Mouse (Mus musculus) stomach, postnatal 0 days (tissue): Measurements from ENCODE around the gene Hsd3b6. TPM values are rescaled to one million over a fixed set of nuclear protein-coding genes. Genes with fewer than 3 reads are reported as not detected.
"Not testable (repeated sequence)": the region's sequence is repeated elsewhere in the genome, so short reads cannot be mapped to it uniquely, and the experiment has no call there.

Experiments
- ATAC-seq: fragments of 200-750 bp; cut with Nextera tagmentation; 2 replicates; pipeline ENCODE4 v1.8.0; 2017; ENCODE audit not compliant: low FRiP score, low TSS enrichment
- DNase-seq: peaks from one replicate; pipeline ENCODE4 v3.0.0-alpha.2; 2016; ENCODE audit warnings: low spot score
- H3K27ac ChIP-seq: fragments of 300-500 bp; sonication (generic); replicated peaks from 2 replicates; pipeline ENCODE4 v1.5.1; 2014; ENCODE audit warnings: mild to moderate bottlenecking, control low read depth
- H3K27me3 ChIP-seq: fragments of 300-500 bp; sonication (generic); 2 replicates; pipeline ENCODE4 v1.6.1; 2014; ENCODE audit warnings: low read length; ENCODE audit not compliant: control insufficient read depth, insufficient read depth
- H3K36me3 ChIP-seq: fragments of 300-500 bp; sonication (generic); 2 replicates; pipeline ENCODE4 v1.6.1; 2014; ENCODE audit warnings: low read length, mixed read lengths; ENCODE audit not compliant: control insufficient read depth, insufficient read depth
- H3K4me1 ChIP-seq: fragments of 300-500 bp; sonication (generic); replicated peaks from 2 replicates; pipeline ENCODE4 v1.6.1; 2014; ENCODE audit warnings: antibody characterized with exemption; ENCODE audit not compliant: control insufficient read depth, insufficient read depth
- H3K4me2 ChIP-seq: fragments of 300-500 bp; sonication (generic); replicated peaks from 2 replicates; pipeline ENCODE4 v1.6.1; 2014; ENCODE audit warnings: low read depth, mild to moderate bottlenecking, control low read depth, moderate library complexity
- H3K4me3 ChIP-seq: fragments of 300-500 bp; sonication (generic); 2 replicates; pipeline ENCODE4 v1.5.1; 2014; ENCODE audit warnings: low read depth, low read length, control low read depth
- H3K9ac ChIP-seq: fragments of 300-500 bp; sonication (generic); 2 replicates; pipeline ENCODE4 v1.6.1; 2014; ENCODE audit warnings: mild to moderate bottlenecking, low read length, control low read depth, mixed read lengths
- H3K9me3 ChIP-seq: fragments of 300-500 bp; sonication (generic); 2 replicates; pipeline ENCODE4 v1.6.1; 2016; ENCODE audit warnings: low read length; ENCODE audit not compliant: control insufficient read depth
- CTCF ChIP-seq: IDR thresholded peaks from 2 replicates; pipeline ENCODE4 v1.5.1; 2016; ENCODE audit warnings: antibody characterized with exemption, low read depth, mild to moderate bottlenecking, moderate library complexity
- EP300 ChIP-seq: optimal IDR thresholded peaks from 2 replicates; pipeline ENCODE3; 2016; ENCODE audit warnings: antibody characterized with exemption
- WGBS: fragments of 180-500 bp; shearing (Covaris S2); extraction: QIAGEN DNeasy Blood & Tissue Kit; methylation state at CpG from one replicate; pipeline ENCODE4 v1.1.7; 2014; 5-methylcytosine and 5-hydroxymethylcytosine counted together
- polyA plus RNA-seq: library from polyadenylated mRNA; unstranded; fragments of >200 nt; fragmentation: Nextera tagmentation; extraction: Ambion mirVana; gene quantifications from 2 replicates; pipeline ENCODE4 v1.2.1, GENCODE M21; 2015

The Hsd3b6 gene
- polyA plus RNA-seq, 1 experiment from 2014 or later = not detected

DNA sequence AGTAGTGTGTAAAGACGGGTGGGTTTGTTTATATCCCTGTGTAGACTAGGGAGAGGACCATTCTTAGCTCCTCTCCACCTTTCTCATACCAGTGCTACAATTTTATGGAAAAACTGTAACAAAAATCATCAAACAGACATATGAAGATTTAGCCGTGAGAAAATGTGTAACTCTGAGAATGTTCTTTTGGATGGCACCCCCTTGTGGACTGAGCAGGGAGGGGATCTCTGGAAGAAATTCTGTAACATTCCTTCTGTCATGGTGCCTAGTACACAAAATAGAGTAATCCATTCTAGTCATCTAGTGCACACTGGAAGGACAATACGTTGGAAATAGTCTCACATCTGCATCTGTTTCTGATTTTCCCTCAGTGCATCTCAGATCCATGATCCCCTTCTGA is 9.2 kb downstream of the Hsd3b6 start:
- not testable (repeated sequence) for DNase-seq, H3K27me3 ChIP-seq, H3K9me3 ChIP-seq, H3K4me1 ChIP-seq, ATAC-seq, H3K36me3 ChIP-seq, H3K27ac ChIP-seq, H3K9ac ChIP-seq, H3K4me3 ChIP-seq, H3K4me2 ChIP-seq
- 54% methylated on average over 3 of the region's 3 CpGs for WGBS
- TF ChIP-seq CTCF = 0 out of 2 replicates have a peak, but pooled peaks have one; percentile 13

DNA sequence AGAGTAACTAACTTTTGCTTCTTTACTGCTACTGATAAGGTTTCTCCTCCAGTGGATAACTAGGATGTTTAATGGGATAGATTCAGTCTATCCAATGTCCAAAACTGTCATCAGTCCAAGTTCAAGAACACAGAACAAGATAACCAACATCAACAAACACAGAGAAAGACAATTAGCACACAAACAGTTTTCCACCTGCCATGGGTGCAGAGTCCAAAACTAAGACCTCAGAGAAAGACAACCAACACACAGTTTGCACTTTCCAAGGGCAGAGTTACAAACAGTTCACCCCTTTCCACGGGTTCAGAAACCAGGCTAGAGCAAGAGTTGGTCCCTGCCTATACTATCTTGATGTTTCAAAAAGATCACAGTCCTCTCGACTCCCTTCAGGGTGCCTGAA is 27.7 kb downstream of the Hsd3b6 start:
- TF ChIP-seq EP300 (no peak), CTCF (no peak)
- no peak overlapping the region for H3K4me2 ChIP-seq
- WGBS = 63% methylated on average over 2 of the region's 2 CpGs
- H3K9me3 ChIP-seq = no peaks in the 10 kb centered on the region
- ATAC-seq = no peak
- no peak overlapping the region for H3K27ac ChIP-seq
- H3K36me3 ChIP-seq = no peaks in the 10 kb centered on the region
- H3K27me3 ChIP-seq = no peaks in the 10 kb centered on the region
- H3K4me1 ChIP-seq = no peaks in the 10 kb centered on the region
- DNase-seq = no peak
- H3K9ac ChIP-seq = no peak overlapping the region
- H3K4me3 ChIP-seq = no peak overlapping the region

DNA sequence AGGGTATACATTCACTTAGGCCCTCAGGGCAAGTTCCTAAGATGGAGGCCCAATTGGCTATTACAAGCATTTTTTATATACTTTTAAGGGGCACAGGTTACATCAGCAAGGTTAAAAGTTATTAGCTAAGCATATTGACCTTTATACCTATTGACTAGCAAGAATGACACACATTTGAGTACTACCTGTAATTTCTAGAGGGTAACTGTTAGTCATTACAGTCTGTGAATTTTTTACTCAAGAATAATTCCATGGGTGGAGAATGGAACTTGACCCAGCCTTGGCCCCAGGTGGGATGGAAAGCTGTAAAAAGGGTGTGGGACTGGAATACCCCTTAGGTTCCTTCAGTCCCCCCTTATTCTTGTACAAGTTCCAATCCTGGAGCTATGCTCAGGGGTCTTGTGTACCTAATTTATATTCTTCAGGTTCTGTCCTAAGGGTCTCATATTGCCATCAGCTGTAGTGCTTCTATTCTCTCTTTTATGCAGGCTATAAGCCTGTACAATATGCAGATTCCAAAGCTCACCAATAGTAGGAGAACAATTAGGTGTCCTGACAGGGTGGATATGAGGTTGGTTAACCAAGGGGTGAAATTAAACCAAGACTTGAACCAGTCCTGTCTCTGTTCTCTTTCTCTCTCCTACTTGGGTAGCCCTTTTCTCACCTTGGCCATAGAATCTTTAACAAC is 31.9 kb downstream of the Hsd3b6 start:
- no peak for DNase-seq
- no peak overlapping the region for H3K27ac ChIP-seq
- ATAC-seq = no peak

DNA sequence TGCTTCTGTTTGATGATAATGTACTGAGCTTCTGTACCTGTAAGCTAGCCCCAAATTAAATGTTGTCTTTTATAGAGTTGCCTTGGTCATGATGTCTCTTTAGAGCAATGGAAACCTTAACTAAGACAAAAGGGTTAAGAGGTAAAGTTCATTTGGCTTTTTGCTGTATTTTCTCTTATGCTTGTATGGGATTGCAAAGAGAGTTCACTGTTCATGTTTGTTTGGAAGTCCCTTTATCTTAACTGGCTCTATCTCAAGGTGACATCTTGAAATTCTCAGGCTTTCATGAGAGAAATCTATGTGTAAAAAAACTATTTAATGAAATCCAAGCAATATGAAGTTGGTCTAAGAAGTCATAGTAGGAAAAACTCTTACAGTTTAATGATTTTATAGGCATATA is 33.3 kb downstream of the Hsd3b6 start:
- TF ChIP-seq EP300 (no peak), CTCF (no peak)
- no peaks in the 10 kb centered on the region for H3K27me3 ChIP-seq
- no peak overlapping the region for H3K4me2 ChIP-seq
- ATAC-seq (no peak), DNase-seq (no peak)
- no peaks in the 10 kb centered on the region for H3K9me3 ChIP-seq
- H3K27ac ChIP-seq = no peak overlapping the region
- H3K36me3 ChIP-seq = no peaks in the 10 kb centered on the region
- H3K4me3 ChIP-seq = no peak overlapping the region
- no peak overlapping the region for H3K9ac ChIP-seq
- H3K4me1 ChIP-seq = no peaks in the 10 kb centered on the region

More for the DNA sequence above, 31.9 kb downstream of the Hsd3b6 start:
- H3K9me3 ChIP-seq = no peaks in the 10 kb centered on the region
- H3K4me2 ChIP-seq = no peak overlapping the region
- no peaks in the 10 kb centered on the region for H3K4me1 ChIP-seq
- no peaks in the 10 kb centered on the region for H3K27me3 ChIP-seq
- H3K4me3 ChIP-seq = no peak overlapping the region
- no peak for TF ChIP-seq EP300
- no peak for TF ChIP-seq CTCF
- no peak overlapping the region for H3K9ac ChIP-seq
- H3K36me3 ChIP-seq = no peaks in the 10 kb centered on the region

DNA sequence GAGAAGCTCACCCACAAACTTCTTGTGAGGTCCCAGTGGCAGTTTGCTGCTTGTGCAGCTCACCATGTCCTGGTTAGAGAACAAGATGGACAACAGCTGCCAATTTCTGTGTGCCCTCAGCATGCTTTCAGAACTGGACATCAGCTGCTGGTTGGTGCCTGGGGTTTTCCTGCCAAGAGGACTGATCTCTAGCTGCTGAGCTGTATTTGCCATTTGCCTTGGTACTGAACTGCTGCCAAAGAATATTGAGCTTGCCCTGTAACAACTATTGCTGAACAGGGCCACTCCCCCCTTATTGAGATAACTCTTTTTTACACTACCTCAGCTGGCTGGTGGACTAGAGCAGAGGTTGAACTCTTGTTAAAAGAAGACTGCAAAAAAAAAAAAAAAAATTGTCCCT is 50.1 kb downstream of the Hsd3b6 start:
- Histone ChIP-seq H3K36me3 (no peaks in the 10 kb centered on the region), H3K9me3 (no peaks in the 10 kb centered on the region), H3K4me1 (no peaks in the 10 kb centered on the region), H3K27me3 (no peaks in the 10 kb centered on the region), H3K27ac (no peak overlapping the region), H3K4me2 (no peak overlapping the region), H3K4me3 (no peak overlapping the region), H3K9ac (no peak overlapping the region)
- ATAC-seq (no peak), DNase-seq (no peak)
- TF ChIP-seq EP300 = no peak

DNA sequence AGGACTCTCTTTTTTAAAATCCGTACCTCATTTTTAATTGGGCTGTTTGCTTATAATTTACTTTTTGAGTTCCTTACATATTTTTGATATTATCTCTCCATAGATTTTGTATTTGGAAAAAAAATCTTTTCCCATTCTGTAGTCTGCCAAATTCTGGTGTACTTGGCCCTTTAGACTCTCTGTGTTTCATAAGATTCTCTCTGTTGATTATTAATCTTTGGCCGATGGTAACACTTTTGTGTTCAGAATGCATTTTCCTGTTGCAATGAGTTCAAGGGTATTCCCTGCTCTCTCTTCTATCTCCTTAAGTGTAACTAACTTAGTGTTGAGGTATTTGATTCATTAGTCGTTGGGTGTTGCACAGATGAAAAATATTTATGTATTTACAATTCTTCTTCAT is 57.4 kb downstream of the Hsd3b6 start:
- no peak for ATAC-seq
- no peaks in the 10 kb centered on the region for H3K9me3 ChIP-seq
- 78% methylated on average over 3 of the region's 3 CpGs for WGBS
- H3K4me3 ChIP-seq = no peak overlapping the region
- H3K4me2 ChIP-seq = no peak overlapping the region
- H3K36me3 ChIP-seq = no peaks in the 10 kb centered on the region
- no peak overlapping the region for H3K27ac ChIP-seq
- H3K9ac ChIP-seq = no peak overlapping the region
- TF ChIP-seq CTCF (no peak), EP300 (no peak)
- DNase-seq = no peak
- H3K27me3 ChIP-seq = no peaks in the 10 kb centered on the region
- H3K4me1 ChIP-seq = no peaks in the 10 kb centered on the region

Other genes with a start within 250 kb of the Hsd3b6 start
- not detected in 2 replicates for gene Gm10681, start 225.6 kb downstream of the Hsd3b6 start, polyA plus RNA-seq
- gene Hsd3b5, start 184.2 kb downstream of the Hsd3b6 start, polyA plus RNA-seq = not detected in 2 replicates
- gene Hsd3b2, start 89.9 kb downstream of the Hsd3b6 start, polyA plus RNA-seq = not detected in 2 replicates
- gene Hsd3b3, start 51.3 kb downstream of the Hsd3b6 start, polyA plus RNA-seq = 0.12 and 0.29 TPM in 2 replicates
- gene Hsd3b1, start 45.4 kb upstream of the Hsd3b6 start, polyA plus RNA-seq = 1.6 TPM in 2 replicates
- not detected in 2 replicates for gene Hao2, start 78.8 kb upstream of the Hsd3b6 start, polyA plus RNA-seq